Mouse (Mus musculus) forebrain, embryonic 16.5 days (tissue): ENCODE results near the gene Nav3. TPM values are rescaled to one million over a fixed set of nuclear protein-coding genes. Genes with fewer than 3 reads are reported as not detected.

ENCODE experiments used
- ATAC-seq: fragments of 200-750 bp; cut with Nextera tagmentation; 2 replicates; pipeline ENCODE4 v1.8.0; 2017; ENCODE audit warnings: mild to moderate bottlenecking, moderate library complexity
- H3K27ac ChIP-seq: fragments of 300-500 bp; sonication (generic); 2 replicates; pipeline ENCODE4 v1.5.1; 2014; ENCODE audit warnings: low read length, control low read depth
- H3K27me3 ChIP-seq: fragments of 300-500 bp; sonication (generic); replicated peaks from 2 replicates; pipeline ENCODE4 v1.6.1; 2014; ENCODE audit warnings: low read length; ENCODE audit not compliant: control insufficient read depth, insufficient read depth
- H3K36me3 ChIP-seq: fragments of 300-500 bp; sonication (generic); 2 replicates; pipeline ENCODE4 v1.6.1; 2014; ENCODE audit not compliant: control insufficient read depth, insufficient read depth
- H3K4me1 ChIP-seq: fragments of 300-500 bp; sonication (generic); replicated peaks from 2 replicates; pipeline ENCODE4 v1.6.1; 2014; ENCODE audit warnings: low read length; ENCODE audit not compliant: control insufficient read depth, insufficient read depth
- H3K4me2 ChIP-seq: fragments of 300-500 bp; sonication (generic); 2 replicates; pipeline ENCODE4 v1.6.1; 2014; ENCODE audit warnings: mild to moderate bottlenecking, low read length, control low read depth
- H3K4me3 ChIP-seq: fragments of 300-500 bp; sonication (generic); replicated peaks from 2 replicates; pipeline ENCODE4 v1.5.1; 2014; ENCODE audit warnings: mild to moderate bottlenecking, low read length, control low read depth
- H3K9ac ChIP-seq: fragments of 300-500 bp; sonication (generic); replicated peaks from 2 replicates; pipeline ENCODE4 v1.6.1; 2014; ENCODE audit warnings: low read depth, low read length, control low read depth
- H3K9me3 ChIP-seq: fragments of 300-500 bp; sonication (generic); 2 replicates; pipeline ENCODE4 v1.6.1; 2016; ENCODE audit warnings: low read length; ENCODE audit not compliant: control insufficient read depth
- WGBS: fragments of 180-500 bp; shearing (Covaris S2); extraction: QIAGEN DNeasy Blood & Tissue Kit; methylation state at CpG from one replicate; pipeline ENCODE4 v1.1.7; 2014; 5-methylcytosine and 5-hydroxymethylcytosine counted together
- polyA plus RNA-seq: library from polyadenylated mRNA; unstranded; fragments of >200 nt; fragmentation: Nextera tagmentation; extraction: Ambion mirVana; gene quantifications from 2 replicates; pipeline ENCODE4 v1.2.1, GENCODE M21; 2015

Nav3 gene
- polyA plus RNA-seq, 1 experiment from 2014 or later: 24.3 TPM

- Histone ChIP-seq H3K27ac (no peak overlapping the region), H3K4me1 (no peaks in the 10 kb centered on the region), H3K27me3 (no peaks in the 10 kb centered on the region), H3K4me2 (no peak overlapping the region), H3K4me3 (no peak overlapping the region), H3K9me3 (no peaks in the 10 kb centered on the region), H3K9ac (no peak overlapping the region), H3K36me3 (no peaks in the 10 kb centered on the region)
- no peak for ATAC-seq
- WGBS: 66% methylated on average over 2 of the region's 2 CpGs
These were observed 15.6 kb downstream of the Nav3 start for GRCm38 (mm10) chr10:110440396-110440795.

- 90% methylated on average over 3 of the region's 3 CpGs for WGBS
- no peak for ATAC-seq
These were observed 24.9 kb downstream of the Nav3 start for GRCm38 (mm10) chr10:110431078-110431477.

GRCm38 (mm10) chr10:110429578-110429977, 26.4 kb downstream of the Nav3 start:
- H3K9me3 ChIP-seq: peaks cover 2% of the 10 kb centered on the region; the same call in 1 of the 2 replicates
- peaks cover 5% of the 10 kb centered on the region for H3K4me1 ChIP-seq
- H3K9ac ChIP-seq: no peak overlapping the region
- H3K4me3 ChIP-seq: no peak overlapping the region
- 49% methylated on average over 6 of the region's 6 CpGs for WGBS
- no peak overlapping the region for H3K4me2 ChIP-seq
- H3K36me3 ChIP-seq: peaks cover 2% of the 10 kb centered on the region; the same call in 1 of the 2 replicates
- ATAC-seq: peak; percentile 40; the same call in 1 of the 2 replicates
- H3K27me3 ChIP-seq: no peaks in the 10 kb centered on the region
- no peak overlapping the region for H3K27ac ChIP-seq

More at GRCm38 (mm10) chr10:110431078-110431477, 24.9 kb downstream of the Nav3 start:
- Histone ChIP-seq H3K27ac (no peak overlapping the region), H3K4me2 (no peak overlapping the region), H3K4me1 (peaks cover 5% of the 10 kb centered on the region), H3K9ac (no peak overlapping the region), H3K27me3 (no peaks in the 10 kb centered on the region), H3K9me3 (no peaks in the 10 kb centered on the region), H3K36me3 (no peaks in the 10 kb centered on the region), H3K4me3 (no peak overlapping the region)

DNA sequence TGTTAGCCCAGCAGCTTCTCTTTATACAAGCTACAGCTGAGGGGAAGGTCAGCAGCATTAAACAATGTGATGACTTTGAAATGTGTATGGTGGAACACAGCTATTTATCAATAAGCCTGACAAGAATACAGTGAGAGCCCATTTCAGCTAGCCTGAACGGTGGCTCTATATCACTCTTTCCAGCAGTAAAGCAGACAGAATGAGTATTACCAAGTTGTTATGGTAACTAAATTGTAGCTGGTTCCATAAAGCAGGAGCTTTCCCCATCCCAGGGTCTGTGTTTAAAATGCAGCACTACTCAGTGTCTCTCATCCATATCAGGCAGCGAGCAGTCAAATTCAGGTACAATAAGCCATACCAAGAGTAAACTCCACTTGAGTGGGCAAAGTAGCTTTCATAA, 27.0 kb downstream of the Nav3 start:
- Histone ChIP-seq H3K9me3 (peaks cover 3% of the 10 kb centered on the region; the same call in 1 of the 2 replicates), H3K27me3 (no peaks in the 10 kb centered on the region), H3K4me3 (no peak overlapping the region), H3K27ac (no peak overlapping the region), H3K9ac (no peak overlapping the region), H3K4me2 (no peak overlapping the region), H3K4me1 (peaks cover 5% of the 10 kb centered on the region), H3K36me3 (peaks cover 2% of the 10 kb centered on the region; the same call in 1 of the 2 replicates)
- 73% methylated on average over 2 of the region's 2 CpGs for WGBS
- no peak for ATAC-seq

DNA sequence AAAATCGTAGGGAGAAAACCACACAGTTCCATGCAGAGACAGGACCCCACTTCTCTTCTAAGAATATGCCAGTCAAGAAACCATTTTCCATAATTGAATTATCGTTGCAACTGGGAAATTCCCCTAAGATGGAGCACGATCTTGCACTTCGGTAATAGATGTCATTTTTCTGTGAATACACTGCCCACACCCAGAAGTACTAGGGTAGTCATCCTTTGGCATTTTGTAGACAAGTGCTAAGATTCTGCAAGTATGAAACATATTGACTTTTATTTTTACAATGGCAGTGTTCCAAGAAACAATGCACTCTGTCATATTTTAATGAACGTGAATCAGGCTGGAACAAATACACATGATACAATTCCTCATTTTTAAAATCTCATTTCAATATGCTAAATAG, 34.5 kb downstream of the Nav3 start:
- H3K4me1 ChIP-seq: no peaks in the 10 kb centered on the region
- H3K36me3 ChIP-seq: peaks cover 2% of the 10 kb centered on the region; the same call in 1 of the 2 replicates
- no peak overlapping the region for H3K4me3 ChIP-seq
- no peak overlapping the region for H3K9ac ChIP-seq
- peaks cover 3% of the 10 kb centered on the region; the same call in 1 of the 2 replicates for H3K9me3 ChIP-seq
- ATAC-seq: no peak
- peak overlapping the region; percentile 3; the same call in 1 of the 2 replicates for H3K27ac ChIP-seq
- H3K27me3 ChIP-seq: no peaks in the 10 kb centered on the region
- 73% methylated on average over 5 of the region's 5 CpGs for WGBS
- H3K4me2 ChIP-seq: no peak overlapping the region

- Histone ChIP-seq H3K4me1 (peaks cover 7% of the 10 kb centered on the region), H3K4me3 (no peak overlapping the region), H3K27ac (no peak overlapping the region)
These were observed 39.0 kb downstream of the Nav3 start for GRCm38 (mm10) chr10:110417003-110417402.

DNA sequence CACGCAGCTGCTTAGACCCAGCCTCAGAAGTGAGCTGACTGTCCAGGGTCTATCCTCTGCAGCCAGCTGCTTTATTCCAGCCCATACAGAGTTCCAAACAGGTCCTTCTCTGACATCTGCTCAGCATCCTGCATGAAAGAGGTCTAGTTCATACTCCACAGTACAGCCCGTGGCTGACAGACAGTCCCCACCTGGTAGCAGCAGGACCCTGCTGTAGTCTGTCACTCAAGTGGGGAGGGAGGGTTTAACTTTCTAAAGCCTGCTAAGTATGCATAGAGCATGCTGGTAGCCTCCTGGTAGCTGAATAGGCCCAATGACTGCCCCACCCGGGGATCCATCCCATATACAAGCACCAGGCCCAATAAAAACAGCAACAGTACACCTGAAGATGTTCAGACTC, 40.4 kb downstream of the Nav3 start:
- Histone ChIP-seq H3K4me3 (no peak overlapping the region), H3K36me3 (no peaks in the 10 kb centered on the region), H3K9ac (no peak overlapping the region), H3K4me1 (peaks cover 7% of the 10 kb centered on the region), H3K9me3 (no peaks in the 10 kb centered on the region), H3K4me2 (no peak overlapping the region), H3K27me3 (no peaks in the 10 kb centered on the region), H3K27ac (no peak overlapping the region)
- WGBS: 50% methylated on average over 3 of the region's 3 CpGs
- ATAC-seq: peak; percentile 54; the same call in 1 of the 2 replicates

More at GRCm38 (mm10) chr10:110417003-110417402, 39.0 kb downstream of the Nav3 start:
- Histone ChIP-seq H3K27me3 (no peaks in the 10 kb centered on the region), H3K4me2 (no peak overlapping the region), H3K9ac (no peak overlapping the region), H3K9me3 (no peaks in the 10 kb centered on the region), H3K36me3 (no peaks in the 10 kb centered on the region)
- ATAC-seq: no peak
- WGBS: 79% methylated on average over 5 of the region's 5 CpGs

DNA sequence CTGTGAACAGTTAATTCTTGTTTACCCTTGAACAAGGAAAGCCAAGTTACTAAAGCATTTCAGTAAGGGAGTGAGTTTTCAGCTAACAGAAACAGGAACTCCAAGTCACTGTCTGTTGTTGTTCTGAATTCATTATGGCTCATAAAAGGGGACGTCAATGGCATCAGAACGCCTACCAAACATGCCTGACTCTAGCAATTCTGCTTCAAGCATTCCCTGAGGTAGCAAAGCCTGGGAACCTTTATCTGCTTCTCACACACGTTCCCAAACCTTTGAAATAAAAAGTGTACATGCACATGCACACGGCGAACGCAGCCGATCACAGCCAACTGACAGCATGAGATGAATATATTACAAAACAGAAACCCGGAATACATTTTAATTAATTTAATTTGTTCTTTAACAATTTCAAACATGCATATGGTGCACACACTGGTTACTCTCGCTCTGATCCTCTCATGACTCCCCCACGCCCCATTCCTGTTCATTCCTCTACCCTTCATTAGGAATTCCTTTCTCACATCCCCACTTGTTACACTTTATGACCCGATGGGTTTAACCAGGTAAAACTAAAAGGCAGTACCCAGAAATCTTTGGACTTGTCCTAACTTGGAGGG, 42.6 kb downstream of the Nav3 start:
- WGBS: 59% methylated on average over 11 of the region's 11 CpGs
- H3K27ac ChIP-seq: peak overlapping the region; percentile 6
- ATAC-seq: peak; percentile 65
- H3K9ac ChIP-seq: no peak overlapping the region
- no peaks in the 10 kb centered on the region for H3K36me3 ChIP-seq
- H3K4me1 ChIP-seq: peaks cover 7% of the 10 kb centered on the region
- no peak overlapping the region for H3K4me3 ChIP-seq
- no peak overlapping the region for H3K4me2 ChIP-seq
- no peaks in the 10 kb centered on the region for H3K27me3 ChIP-seq
- no peaks in the 10 kb centered on the region for H3K9me3 ChIP-seq

GRCm38 (mm10) chr10:110402950-110403349, 53.1 kb downstream of the Nav3 start:
- no peaks in the 10 kb centered on the region for H3K36me3 ChIP-seq
- H3K27me3 ChIP-seq: no peaks in the 10 kb centered on the region
- no peak overlapping the region for H3K9ac ChIP-seq
- no peak overlapping the region for H3K27ac ChIP-seq
- H3K4me1 ChIP-seq: no peaks in the 10 kb centered on the region
- no peak overlapping the region for H3K4me3 ChIP-seq
- H3K4me2 ChIP-seq: no peak overlapping the region
- 89% methylated on average over 2 of the region's 2 CpGs for WGBS
- H3K9me3 ChIP-seq: no peaks in the 10 kb centered on the region
- ATAC-seq: no peak
